Mouse (Mus musculus): Measurements from ENCODE around the gene Lgals12.

DNA sequence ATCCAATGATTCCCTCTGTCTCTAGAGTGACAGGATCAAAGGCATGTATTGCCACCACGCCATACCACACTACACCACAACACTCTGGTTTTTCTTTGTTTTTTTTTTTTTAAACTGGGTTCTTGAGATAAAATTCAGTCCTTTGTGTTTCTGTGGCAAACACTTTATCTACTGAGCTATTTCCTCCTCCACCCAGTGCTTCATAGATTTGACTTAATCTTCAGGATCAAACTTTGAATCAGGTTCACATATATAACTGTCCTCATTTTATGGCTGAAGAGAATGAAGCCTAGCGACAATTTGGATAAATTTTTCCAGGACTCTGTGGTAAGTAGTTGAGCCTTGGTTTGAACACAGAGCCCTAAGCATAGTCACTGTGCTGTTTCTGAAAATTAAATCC is 43.3 kb downstream of the Lgals12 start:
- TF ChIP-seq POLR2A (IDR thresholded peaks at IDR 0.05; ENCODE audit: low read depth, low read length) (no peak), CTCF (IDR thresholded peaks at IDR 0.05; ENCODE audit: extremely low read depth, insufficient read depth, insufficient read length, insufficient replicate concordance) (no peak)
